Comparison of ENCODE assay signal across 9 mouse cellular contexts in the genomic region with DNA sequence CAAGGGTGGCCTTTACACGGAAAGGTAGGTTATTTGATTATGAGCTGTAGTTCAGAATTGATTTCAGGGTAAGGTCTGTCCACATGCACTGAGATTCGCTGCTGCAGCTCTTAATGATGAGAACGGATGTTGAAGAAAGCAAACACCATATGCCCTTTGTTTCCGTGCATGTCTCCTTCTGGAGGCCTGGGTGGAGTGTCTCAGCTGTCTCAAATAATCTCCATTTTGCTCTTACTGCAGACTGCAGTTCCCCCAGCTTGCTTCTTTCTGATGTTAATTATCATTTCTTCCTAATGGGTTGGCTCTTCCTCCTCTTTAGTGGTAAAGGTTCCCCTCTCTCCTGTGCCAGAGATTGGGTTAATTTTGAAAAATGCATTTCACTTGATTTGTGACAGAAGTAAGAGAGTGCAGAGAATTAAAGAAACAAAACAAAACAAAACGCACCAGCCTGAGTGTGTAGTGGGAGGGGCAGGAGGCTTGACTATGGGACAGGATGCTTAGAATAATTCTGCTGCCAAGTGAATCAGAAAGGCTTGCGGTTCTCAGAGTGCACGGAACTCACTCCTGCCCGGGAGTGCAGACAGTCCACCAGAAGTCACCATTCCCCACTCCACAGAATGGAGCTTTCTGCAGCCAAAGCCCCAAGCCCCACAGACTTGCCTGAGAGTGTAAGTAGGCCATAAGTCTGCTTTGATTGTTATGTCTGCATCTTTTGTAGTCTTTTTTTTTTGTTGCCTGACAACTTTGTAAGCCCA.
DNase-seq lines count a peak whose midpoint lies in the region; ATAC-seq lines count a peak whose summit lies in the region.
"Had no signal": no experiment of that assay in that cellular context is flagged by ENCODE, and none has a peak within 500 bp of the region (broad histone marks: within the 10 kb centered on the region; RNA-seq: fewer than 3 reads in every experiment).

No protein-coding gene starts in this region.

- 0 out of 2 replicates have a peak overlapping the region, but pooled peaks have one; percentile 16 for H3K9ac ChIP-seq in hindbrain, embryonic 14.5 days
- H3K9ac ChIP-seq: liver, embryonic 14.5 days had no signal

- H3K9me3 ChIP-seq in hindbrain, embryonic 14.5 days (ENCODE audit: control insufficient read depth, low read length): no peaks in the 10 kb centered on the region

- H3K4me2 ChIP-seq in hindbrain, embryonic 14.5 days (replicated peaks): 0 out of 2 replicates have a peak overlapping the region, but pooled peaks have one; percentile 10

- no peaks in the 10 kb centered on the region for H3K36me3 ChIP-seq in hindbrain, embryonic 14.5 days (replicated peaks; ENCODE audit: control insufficient read depth, insufficient read depth)

- WGBS in hindbrain, embryonic 14.5 days: 30% methylated on average over 8 of the region's 8 CpGs

- ATAC-seq in hindbrain, embryonic 14.5 days (ENCODE audit: low FRiP score): no peak

- H3K4me1 ChIP-seq in hindbrain, embryonic 14.5 days (replicated peaks; ENCODE audit: control insufficient read depth, insufficient read depth, low read length): peaks cover 4% of the 10 kb centered on the region; the same call in 1 of the 2 replicates

- peaks cover 26% of the 10 kb centered on the region; the same call in 1 of the 2 replicates for H3K27me3 ChIP-seq in hindbrain, embryonic 14.5 days (ENCODE audit: control insufficient read depth, insufficient read depth, low read length)

- peak overlapping the region; percentile 62 for H3K27ac ChIP-seq in hindbrain, embryonic 14.5 days
- H3K27ac ChIP-seq: liver, embryonic 14.5 days had no signal

- no peak overlapping the region for H3K4me3 ChIP-seq in hindbrain, embryonic 14.5 days (replicated peaks; ENCODE audit: low read length)

- peak; percentile 25 for DNase-seq in kidney, postnatal 10 days
- DNase-seq in kidney, postnatal 25 days: no peak
- peak; percentile 17 for DNase-seq in adipocyte (ENCODE audit: low spot score)
- no peak for DNase-seq in hindbrain, embryonic 14.5 days (ENCODE audit: low spot score)
- DNase-seq in retina, embryonic 14.5 days (ENCODE audit: low spot score): peak; percentile 21
- DNase-seq in adrenal gland, postnatal 14 days: no peak
- DNase-seq in cerebellum, postnatal 10 days: no peak
- DNase-seq in urinary bladder, postnatal 14 days (ENCODE audit: low spot score): no peak

Comparison
In these comparisons a context has a peak if more than half of its experiments do, and no peak if none do; other contexts are left out.
1. DNase-seq: peak in kidney, postnatal 10 days (single experiment), adipocyte (single experiment) and retina, embryonic 14.5 days (single experiment); none in kidney, postnatal 25 days (0 of 2), hindbrain, embryonic 14.5 days (single experiment), adrenal gland, postnatal 14 days (single experiment), cerebellum, postnatal 10 days (0 of 2) and urinary bladder, postnatal 14 days (single experiment).